Mouse (Mus musculus) olfactory bulb, adult 2 months (tissue): ENCODE results near the gene Lhx5.

Experiments used
- CTCF ChIP-seq: fragments of 200-500 bp; IDR thresholded peaks from 2 replicates; pipeline ENCODE4 v1.5.1; 2012; ENCODE audit warnings: low read depth, mild to moderate bottlenecking, low read length, moderate library complexity; ENCODE audit not compliant: insufficient read depth
- POLR2A ChIP-seq: fragments of 200-500 bp; IDR thresholded peaks from 2 replicates; pipeline ENCODE4 v1.6.1; 2012; ENCODE audit warnings: mild to moderate bottlenecking, low read depth, low read length, moderate library complexity; ENCODE audit not compliant: insufficient read depth

DNA sequence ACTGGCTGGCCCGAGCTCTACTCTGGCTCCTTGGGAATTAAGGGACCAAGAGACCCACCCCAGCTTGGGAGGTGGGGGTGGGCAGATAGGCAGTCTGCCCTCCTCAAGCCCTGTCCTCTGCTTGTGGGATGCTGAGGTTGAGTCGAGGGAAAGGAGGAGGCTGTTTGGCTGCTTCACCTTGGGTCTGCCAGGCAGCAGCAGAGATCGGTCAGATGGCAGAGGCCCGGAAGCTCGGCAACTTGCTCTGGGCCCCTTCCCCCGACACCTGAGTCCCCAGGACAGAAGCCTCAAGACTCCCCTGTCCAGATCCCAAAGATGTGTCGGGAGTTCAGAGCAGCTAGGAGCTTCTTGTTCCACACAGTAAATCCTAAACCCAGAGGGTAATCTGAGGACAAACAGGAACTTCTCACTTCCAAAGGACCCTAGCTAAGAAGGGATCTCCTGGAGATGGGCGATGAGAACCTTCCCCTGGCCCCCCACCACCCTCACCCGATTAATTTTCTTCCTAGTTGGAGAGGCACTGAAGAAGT is 1.1 kb downstream of the Lhx5 start:
- no peak for TF ChIP-seq CTCF
- no peak for TF ChIP-seq POLR2A
